Mouse (Mus musculus) urinary bladder, adult 18-20 months (tissue): ENCODE results near the gene Kcnj12.

Source experiments
- DNase-seq, 2 experiments: peaks; one replicate each; pipeline ENCODE4 v3.0.0; 2022; ENCODE audit warnings: low spot score in 2 of 2, mixed read lengths in 2 of 2

The Kcnj12 gene

GRCm38 (mm10) chr11:61024996-61025395 is 2.6 kb downstream of the Kcnj12 start:
- no peak for DNase-seq

DNA sequence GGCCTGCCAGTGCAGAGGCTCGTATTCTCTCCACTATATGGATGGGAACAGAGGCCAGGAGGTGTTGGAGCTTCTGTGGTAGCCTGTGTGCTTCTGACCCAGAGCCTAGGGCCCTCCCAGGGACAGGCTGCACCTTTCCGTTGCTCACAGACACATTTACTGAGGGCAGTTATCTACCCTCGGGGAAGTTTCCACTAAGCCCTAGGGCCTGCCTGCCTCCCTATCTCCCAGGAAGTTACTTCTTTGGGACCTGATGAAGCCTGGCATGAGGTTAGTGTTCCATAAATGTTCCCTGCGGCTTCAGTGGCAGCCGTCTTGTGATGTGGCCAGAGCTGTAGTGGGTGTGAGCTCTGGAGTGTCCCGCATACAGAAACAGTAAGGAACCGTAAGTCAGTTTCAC is 3.2 kb downstream of the Kcnj12 start:
- no peak for DNase-seq

- no peak for DNase-seq
These were observed 4.0 kb downstream of the Kcnj12 start for GRCm38 (mm10) chr11:61026381-61026780.

GRCm38 (mm10) chr11:61027160-61027559 is 4.8 kb downstream of the Kcnj12 start:
- no peak for DNase-seq

- no peak for DNase-seq
These were observed 6.0 kb downstream of the Kcnj12 start for GRCm38 (mm10) chr11:61028211-61028950.

DNA sequence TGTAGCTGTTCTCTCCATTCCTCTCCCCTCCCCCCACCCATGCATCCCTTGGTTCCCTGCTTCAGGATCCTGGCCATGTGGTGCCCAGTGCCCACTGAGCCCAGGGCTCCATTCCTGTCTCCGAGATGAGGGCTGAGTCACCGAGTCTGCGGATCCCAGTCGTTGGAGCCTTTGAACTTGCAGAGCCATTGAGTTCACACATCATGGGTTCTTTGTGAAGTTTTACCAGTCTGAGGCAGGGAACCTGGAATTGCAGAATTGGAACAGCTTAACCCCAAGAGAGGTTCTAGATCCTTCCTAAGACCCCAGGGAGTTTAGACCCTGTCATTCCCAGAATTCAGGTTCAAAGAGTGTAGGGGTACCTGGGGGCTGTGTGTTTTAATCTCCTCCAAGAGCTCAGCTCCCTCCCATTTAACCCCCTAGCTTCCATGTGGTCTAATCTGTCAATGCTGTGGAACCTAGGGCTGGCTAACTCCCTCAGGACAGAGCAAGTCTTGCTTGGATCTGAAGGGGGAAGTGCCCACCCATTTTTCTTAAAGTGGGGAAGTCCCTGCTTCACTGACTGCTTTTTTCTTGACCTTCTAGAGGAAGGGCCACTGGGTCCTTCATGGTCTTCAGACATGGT is 6.9 kb downstream of the Kcnj12 start:
- no peak for DNase-seq

GRCm38 (mm10) chr11:61029864-61030595 is 7.7 kb downstream of the Kcnj12 start:
- DNase-seq, result no peak

GRCm38 (mm10) chr11:61031137-61031536 is 8.8 kb downstream of the Kcnj12 start:
- no peak for DNase-seq

DNA sequence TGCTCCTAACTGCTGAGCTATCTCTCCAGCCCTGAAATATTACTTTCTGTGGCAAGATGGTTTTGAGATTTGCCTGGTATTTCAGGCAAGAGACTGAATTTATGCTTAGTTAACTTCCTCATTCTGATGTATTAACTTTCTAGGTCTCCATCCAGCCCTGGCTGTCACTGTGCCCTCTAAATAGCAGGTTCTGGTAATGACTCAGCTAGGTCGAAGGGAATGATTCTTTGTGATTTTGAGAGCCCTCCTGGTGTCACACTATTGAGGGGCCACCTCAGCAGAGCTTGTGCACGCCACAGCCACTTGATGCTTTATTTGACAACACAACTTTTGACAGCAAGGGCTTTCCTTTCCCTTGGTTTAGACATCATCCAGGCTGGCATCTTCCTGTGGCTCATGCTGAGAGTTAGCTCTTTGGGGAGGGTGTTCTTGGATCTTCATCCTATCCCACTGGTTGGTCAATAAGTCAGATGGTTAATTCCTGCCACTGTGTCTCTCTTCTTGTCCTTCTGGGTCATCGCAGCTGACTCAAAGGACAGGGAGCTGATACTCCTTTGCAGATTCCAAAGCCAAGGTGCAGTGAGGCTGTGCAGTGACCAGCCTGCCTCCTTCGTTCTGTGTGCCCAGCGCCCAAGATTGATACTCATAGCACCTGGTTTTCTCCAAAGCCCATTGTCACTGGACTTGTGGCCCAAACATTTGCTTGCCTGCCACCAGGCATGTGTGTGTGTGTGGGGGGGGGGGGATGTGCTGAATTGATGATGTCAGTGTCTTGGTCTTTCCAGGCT is 9.5 kb downstream of the Kcnj12 start:
- no peak for DNase-seq

GRCm38 (mm10) chr11:61032481-61032880 is 10.1 kb downstream of the Kcnj12 start:
- no peak for DNase-seq

DNA sequence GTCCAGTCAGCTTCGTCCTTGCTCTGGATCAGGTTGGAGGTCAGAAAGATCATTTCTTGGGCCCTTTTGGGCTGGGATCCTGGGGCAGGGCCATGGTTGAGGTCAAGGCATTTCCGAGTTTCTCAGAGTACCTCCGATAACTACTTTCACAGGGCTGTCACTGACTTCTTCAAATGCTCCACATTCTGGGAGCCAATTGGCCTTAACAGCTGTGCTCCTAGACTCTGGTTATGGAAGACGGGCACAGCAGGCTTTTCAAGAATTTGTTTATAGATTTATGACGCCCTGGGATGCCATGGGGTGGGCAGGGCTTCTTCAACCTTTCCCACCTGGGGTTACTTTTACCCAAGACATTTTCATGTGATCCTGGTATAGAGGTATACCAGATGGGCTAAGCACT is 10.8 kb downstream of the Kcnj12 start:
- no peak for DNase-seq

DNA sequence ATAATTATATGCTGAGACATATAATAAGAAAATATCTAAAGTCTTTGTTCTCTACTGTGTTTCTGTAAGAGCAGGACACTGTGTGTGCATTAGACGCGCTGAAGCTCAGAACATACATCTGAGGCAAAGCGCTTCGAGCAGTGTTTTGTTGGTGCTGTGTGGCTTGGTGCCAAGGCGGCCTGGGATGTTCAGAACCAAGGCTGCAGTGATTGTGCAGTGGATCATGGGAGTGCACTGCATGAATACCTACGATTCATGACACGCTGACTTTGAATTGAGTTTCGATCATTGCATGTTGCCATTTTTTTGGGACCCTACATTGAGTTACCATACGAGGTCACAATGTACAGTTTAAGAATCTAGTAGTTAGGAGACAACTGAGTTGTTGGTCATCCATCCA is 14.3 kb downstream of the Kcnj12 start:
- DNase-seq, result no peak

DNA sequence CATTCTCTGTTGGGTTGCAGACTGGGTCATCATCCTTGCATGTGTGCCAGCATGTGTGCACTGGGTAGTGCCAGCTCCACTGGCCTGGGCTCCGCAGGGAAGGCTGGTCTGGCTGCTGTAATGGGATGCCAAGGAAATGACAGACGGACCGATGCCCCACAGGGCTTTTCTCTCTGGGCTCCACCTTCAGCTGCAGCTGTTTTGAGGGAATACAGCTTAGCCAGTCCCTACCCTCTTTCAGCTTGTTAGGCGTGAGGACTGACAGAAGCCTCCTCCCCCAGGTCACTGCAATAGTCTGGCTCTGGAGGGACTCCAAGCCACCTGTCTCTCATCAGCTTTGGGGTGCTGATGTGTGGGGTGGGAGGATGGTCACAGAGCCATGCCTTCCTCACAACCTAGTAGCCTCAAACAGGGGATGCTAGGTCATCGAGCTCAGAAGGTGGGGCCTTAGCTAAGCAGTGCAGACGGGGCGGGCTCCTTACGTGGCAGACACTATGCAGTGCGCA is 16.0 kb downstream of the Kcnj12 start:
- DNase-seq, result no peak

- no peak for DNase-seq
These were observed 18.7 kb downstream of the Kcnj12 start for GRCm38 (mm10) chr11:61040856-61041652.

GRCm38 (mm10) chr11:61042593-61042992 is 20.2 kb downstream of the Kcnj12 start:
- DNase-seq, result peak in 1 of 2 experiments; percentile 13

- no peak for DNase-seq
These were observed 21.0 kb downstream of the Kcnj12 start for GRCm38 (mm10) chr11:61043055-61043992.

DNA sequence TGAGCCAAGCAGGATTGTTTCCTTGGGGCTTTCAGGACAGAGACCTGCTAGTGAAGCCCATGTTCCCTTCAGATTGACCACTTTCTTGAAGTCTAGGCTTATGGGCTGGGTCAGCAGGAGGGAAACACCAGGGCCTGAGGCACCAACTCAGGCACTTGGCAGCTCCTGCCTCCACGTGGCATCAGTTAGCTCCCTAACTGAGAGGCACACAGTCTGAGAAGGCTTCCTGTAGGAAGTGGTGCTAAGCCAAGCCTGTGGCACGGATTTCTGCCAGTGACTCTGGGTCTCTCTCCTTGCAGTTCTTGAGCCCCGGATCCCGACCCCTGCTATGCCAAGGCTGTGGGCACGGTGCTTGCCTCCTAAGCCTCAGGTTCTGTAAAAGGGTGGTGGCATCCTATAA is 22.4 kb downstream of the Kcnj12 start:
- DNase-seq, result no peak

GRCm38 (mm10) chr11:61047441-61047840 is 25.1 kb downstream of the Kcnj12 start:
- no peak for DNase-seq

- no peak for DNase-seq
These were observed 28.8 kb downstream of the Kcnj12 start for GRCm38 (mm10) chr11:61051151-61051550.

GRCm38 (mm10) chr11:61056871-61057270 is 34.5 kb downstream of the Kcnj12 start:
- no peak for DNase-seq
